Mouse (Mus musculus) midbrain, embryonic 16.5 days (tissue): ENCODE measurements around the gene Kcnn4. TPM values are rescaled to one million over a fixed set of nuclear protein-coding genes. Genes with fewer than 3 reads are reported as not detected.

Experiments used
- ATAC-seq: fragments of 200-750 bp; cut with Nextera tagmentation; 2 replicates; pipeline ENCODE4 v1.8.0; 2017; ENCODE audit warnings: moderate TSS enrichment
- H3K27ac ChIP-seq: fragments of 300-500 bp; sonication (generic); 2 replicates; pipeline ENCODE4 v1.5.1; 2014; ENCODE audit warnings: mild to moderate bottlenecking, low read length, mixed read lengths
- H3K27me3 ChIP-seq: fragments of 300-500 bp; sonication (generic); 2 replicates; pipeline ENCODE4 v1.6.1; 2014; ENCODE audit warnings: low read depth, low read length, mixed read lengths; ENCODE audit not compliant: control insufficient read depth, insufficient read depth
- H3K36me3 ChIP-seq: fragments of 300-500 bp; sonication (generic); 2 replicates; pipeline ENCODE4 v1.6.1; 2014; ENCODE audit warnings: mild to moderate bottlenecking, low read length, moderate library complexity, mixed read lengths; ENCODE audit not compliant: control insufficient read depth, insufficient read depth
- H3K4me1 ChIP-seq: fragments of 300-500 bp; sonication (generic); 2 replicates; pipeline ENCODE4 v1.6.1; 2014; ENCODE audit warnings: mild to moderate bottlenecking, low read length, mixed read lengths; ENCODE audit not compliant: control insufficient read depth, insufficient read depth
- H3K4me2 ChIP-seq: fragments of 300-500 bp; sonication (generic); 2 replicates; pipeline ENCODE4 v1.6.1; 2014; ENCODE audit warnings: mild to moderate bottlenecking, low read length, mixed read lengths
- H3K4me3 ChIP-seq: fragments of 300-500 bp; sonication (generic); 2 replicates; pipeline ENCODE4 v1.5.1; 2014; ENCODE audit warnings: low read depth, mild to moderate bottlenecking, low read length, moderate library complexity, mixed read lengths
- H3K9ac ChIP-seq: fragments of 300-500 bp; sonication (generic); 2 replicates; pipeline ENCODE4 v1.6.1; 2014; ENCODE audit warnings: low read depth, low read length, mixed read lengths
- H3K9me3 ChIP-seq: fragments of 300-500 bp; sonication (generic); replicated peaks from 2 replicates; pipeline ENCODE4 v1.6.1; 2014; ENCODE audit warnings: mild to moderate bottlenecking, low read length, mixed read lengths; ENCODE audit not compliant: control insufficient read depth, poor library complexity, severe bottlenecking
- WGBS: fragments of 180-500 bp; shearing (Covaris S2); extraction: QIAGEN DNeasy Blood & Tissue Kit; methylation state at CpG from one replicate; pipeline ENCODE4 v1.1.7; 2014; 5-methylcytosine and 5-hydroxymethylcytosine counted together
- polyA plus RNA-seq: library from polyadenylated mRNA; unstranded; fragments of >200 nt; fragmentation: Nextera tagmentation; extraction: Ambion mirVana; gene quantifications from 2 replicates; pipeline ENCODE4 v1.2.1, GENCODE M21; 2015

Kcnn4 gene
- polyA plus RNA-seq, 1 experiment from 2014 or later, result 0.84 TPM

GRCm38 (mm10) chr7:24335699-24336309 is 34.3 kb upstream of the Kcnn4 start:
- H3K27me3 ChIP-seq, result peaks cover 11% of the 10 kb centered on the region
- no peaks in the 10 kb centered on the region for H3K36me3 ChIP-seq
- ATAC-seq, result peak; percentile 32; the same call in 1 of the 2 replicates
- no peak overlapping the region for H3K4me2 ChIP-seq
- no peak overlapping the region for H3K27ac ChIP-seq
- no peaks in the 10 kb centered on the region for H3K9me3 ChIP-seq
- no peak overlapping the region for H3K4me3 ChIP-seq
- no peaks in the 10 kb centered on the region for H3K4me1 ChIP-seq
- no peak overlapping the region for H3K9ac ChIP-seq
- WGBS, result 13% methylated on average over 5 of the region's 5 CpGs

GRCm38 (mm10) chr7:24338241-24338640 is 31.8 kb upstream of the Kcnn4 start:
- Histone ChIP-seq H3K4me2 (no peak overlapping the region), H3K27me3 (peaks cover 11% of the 10 kb centered on the region), H3K36me3 (no peaks in the 10 kb centered on the region), H3K4me1 (no peaks in the 10 kb centered on the region), H3K9me3 (no peaks in the 10 kb centered on the region), H3K9ac (no peak overlapping the region), H3K27ac (no peak overlapping the region), H3K4me3 (no peak overlapping the region)
- ATAC-seq, result no peak
- WGBS, result 50% methylated on average over 2 of the region's 2 CpGs

DNA sequence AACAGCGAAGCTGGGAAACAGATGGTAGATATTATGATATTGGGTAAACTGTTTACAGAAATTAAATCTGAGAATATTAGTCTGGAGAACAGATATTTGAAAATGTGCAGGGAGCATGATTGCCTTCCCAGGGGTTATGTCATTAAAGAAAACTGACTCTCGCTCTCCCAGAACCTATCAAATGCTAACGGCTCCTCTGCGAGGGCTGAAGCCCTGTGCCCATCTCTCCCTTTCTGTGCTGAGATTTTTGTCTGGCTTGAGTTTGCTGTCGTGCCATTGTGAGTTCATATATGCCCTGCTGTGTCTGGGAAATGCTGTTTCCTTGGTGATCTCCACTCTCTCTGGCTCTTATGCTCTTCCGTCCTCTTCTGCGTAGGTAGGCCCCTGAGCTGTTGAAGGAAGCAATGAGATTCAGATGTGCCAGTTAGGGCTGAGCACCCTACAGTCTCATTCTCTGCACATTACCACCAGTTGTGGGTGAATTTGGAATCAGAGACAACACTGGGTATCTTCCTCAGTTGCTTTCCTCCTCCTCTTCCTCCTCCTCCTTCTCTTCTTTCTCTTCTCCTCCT is 26.3 kb upstream of the Kcnn4 start:
- no peak overlapping the region for H3K27ac ChIP-seq
- ATAC-seq, result no peak

GRCm38 (mm10) chr7:24346444-24346843 is 23.6 kb upstream of the Kcnn4 start:
- Histone ChIP-seq H3K9ac (no peak overlapping the region), H3K4me1 (no peaks in the 10 kb centered on the region), H3K27ac (no peak overlapping the region), H3K9me3 (no peaks in the 10 kb centered on the region), H3K4me2 (no peak overlapping the region), H3K4me3 (no peak overlapping the region), H3K27me3 (no peaks in the 10 kb centered on the region), H3K36me3 (no peaks in the 10 kb centered on the region)
- no peak for ATAC-seq
- WGBS, result 72% methylated on average over 5 of the region's 5 CpGs

More for the DNA sequence above, 26.3 kb upstream of the Kcnn4 start:
- H3K9me3 ChIP-seq, result no peaks in the 10 kb centered on the region
- H3K9ac ChIP-seq, result no peak overlapping the region
- H3K36me3 ChIP-seq, result no peaks in the 10 kb centered on the region
- no peak overlapping the region for H3K4me2 ChIP-seq
- no peaks in the 10 kb centered on the region for H3K27me3 ChIP-seq
- H3K4me1 ChIP-seq, result no peaks in the 10 kb centered on the region
- 59% methylated on average over 7 of the region's 7 CpGs for WGBS
- H3K4me3 ChIP-seq, result no peak overlapping the region

GRCm38 (mm10) chr7:24348896-24349295 is 21.2 kb upstream of the Kcnn4 start, which contains the start of gene Lypd5:
Gene Lypd5, plus strand, starts transcription at chr7:24349196.
- Histone ChIP-seq H3K27ac (no peak within 1 kb of the TSS), H3K27me3 (no peaks in the 10 kb centered on the region; the same call in 1 of the 2 replicates), H3K36me3 (no peaks in the 10 kb centered on the region), H3K4me2 (no peak within 1 kb of the TSS), H3K9me3 (no peaks in the 10 kb centered on the region), H3K9ac (no peak within 1 kb of the TSS), H3K4me1 (no peaks in the 10 kb centered on the region), H3K4me3 (no peak within 1 kb of the TSS)
- no peak for ATAC-seq
- WGBS, result 44% methylated on average over 6 of the region's 6 CpGs

GRCm38 (mm10) chr7:24355646-24356045 is 14.4 kb upstream of the Kcnn4 start:
- no peak overlapping the region for H3K9ac ChIP-seq
- no peak overlapping the region for H3K27ac ChIP-seq
- H3K4me3 ChIP-seq, result no peak overlapping the region
- no peaks in the 10 kb centered on the region; the same call in 1 of the 2 replicates for H3K27me3 ChIP-seq
- no peak for ATAC-seq
- no peaks in the 10 kb centered on the region for H3K36me3 ChIP-seq
- no peaks in the 10 kb centered on the region for H3K9me3 ChIP-seq
- H3K4me2 ChIP-seq, result no peak overlapping the region
- no peaks in the 10 kb centered on the region for H3K4me1 ChIP-seq
- 90% methylated on average over 6 of the region's 6 CpGs for WGBS

DNA sequence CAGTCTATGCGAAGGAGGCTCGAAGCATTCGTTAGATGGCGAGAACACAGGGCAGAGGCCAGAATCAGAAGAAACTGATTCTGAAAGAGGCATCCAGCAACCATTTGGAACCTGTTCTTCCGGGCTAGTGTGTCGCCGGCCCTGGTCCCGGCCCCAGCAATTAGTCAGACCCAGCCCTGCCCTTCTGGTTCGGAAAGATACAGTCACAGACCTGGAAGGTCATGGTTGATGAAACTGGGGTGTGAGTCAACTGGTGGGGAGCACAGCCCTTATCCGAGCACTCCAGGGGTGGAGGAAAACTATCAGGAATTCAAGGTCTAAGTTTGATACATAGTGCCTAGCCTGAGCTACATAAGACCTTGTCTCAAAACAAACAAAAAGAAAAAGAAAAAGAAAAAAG is 14.0 kb upstream of the Kcnn4 start:
- no peaks in the 10 kb centered on the region for H3K9me3 ChIP-seq
- H3K36me3 ChIP-seq, result no peaks in the 10 kb centered on the region
- no peaks in the 10 kb centered on the region; the same call in 1 of the 2 replicates for H3K27me3 ChIP-seq
- no peak overlapping the region for H3K4me2 ChIP-seq
- H3K4me1 ChIP-seq, result no peaks in the 10 kb centered on the region
- H3K4me3 ChIP-seq, result no peak overlapping the region
- ATAC-seq, result no peak
- 82% methylated on average over 10 of the region's 10 CpGs for WGBS
- no peak overlapping the region for H3K27ac ChIP-seq
- no peak overlapping the region for H3K9ac ChIP-seq

DNA sequence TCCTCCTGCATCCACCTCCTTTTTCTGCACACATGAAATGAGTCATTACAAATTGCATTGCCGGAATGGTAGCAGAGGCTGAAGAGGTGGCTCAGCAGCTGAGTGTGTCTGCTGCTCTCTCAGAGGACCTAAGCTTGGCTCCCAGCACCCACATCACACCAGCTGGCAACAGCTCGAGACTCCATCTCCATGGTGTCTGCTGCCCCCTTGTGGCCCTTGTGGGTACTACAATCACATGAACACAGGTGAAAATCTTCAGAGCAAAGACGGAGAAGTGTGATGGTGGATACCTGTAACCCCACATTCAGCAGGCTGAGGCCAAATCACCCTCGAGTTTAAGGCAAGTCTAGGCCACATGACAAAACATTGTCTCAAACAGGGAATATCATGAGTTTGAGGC is 12.2 kb upstream of the Kcnn4 start:
- no peak for ATAC-seq
- no peak overlapping the region for H3K4me3 ChIP-seq
- H3K4me2 ChIP-seq, result no peak overlapping the region
- no peak overlapping the region for H3K9ac ChIP-seq
- H3K9me3 ChIP-seq, result no peaks in the 10 kb centered on the region
- no peak overlapping the region for H3K27ac ChIP-seq
- no peaks in the 10 kb centered on the region for H3K4me1 ChIP-seq
- H3K27me3 ChIP-seq, result no peaks in the 10 kb centered on the region; the same call in 1 of the 2 replicates
- 47% methylated on average over 4 of the region's 4 CpGs for WGBS
- no peaks in the 10 kb centered on the region for H3K36me3 ChIP-seq

- WGBS, result 30% methylated on average over 9 of the region's 9 CpGs
Observed at GRCm38 (mm10) chr7:24359269-24359668, 10.8 kb upstream of the Kcnn4 start.

More at GRCm38 (mm10) chr7:24359269-24359668, 10.8 kb upstream of the Kcnn4 start:
- no peaks in the 10 kb centered on the region for H3K36me3 ChIP-seq
- no peak overlapping the region for H3K9ac ChIP-seq
- H3K27me3 ChIP-seq, result no peaks in the 10 kb centered on the region
- H3K27ac ChIP-seq, result no peak overlapping the region
- H3K4me3 ChIP-seq, result no peak overlapping the region
- H3K4me1 ChIP-seq, result no peaks in the 10 kb centered on the region
- ATAC-seq, result no peak
- H3K9me3 ChIP-seq, result no peaks in the 10 kb centered on the region
- no peak overlapping the region for H3K4me2 ChIP-seq
